Mouse (Mus musculus): Measurements from ENCODE around the gene Rarb. TPM values are rescaled to one million over a fixed set of nuclear protein-coding genes. Genes with fewer than 3 reads are reported as not detected.
A peak's percentile ranks its signal among the peaks of the same experiment; 100 is the strongest.

Rarb gene
- polyA plus RNA-seq, 1 experiment from 2014 or later: 2.4 TPM

GRCm38 (mm10) chr14:16573475-16574171 is 245.3 kb downstream of the Rarb start:
- H3K27ac ChIP-seq (replicated peaks): no peak overlapping the region; the same call in 1 of the 2 replicates
- H3K36me3 ChIP-seq (replicated peaks): no peaks in the 10 kb centered on the region
- H3K4me2 ChIP-seq: peak overlapping the region; percentile 59
- WGBS (ENCODE audit: insufficient replicate concordance): 43% methylated on average over 6 of the region's 6 CpGs
- H3K4me3 ChIP-seq (replicated peaks): peak overlapping the region; percentile 54
- no peak overlapping the region for H3K9ac ChIP-seq
- H3K4me1 ChIP-seq (replicated peaks): peaks cover 6% of the 10 kb centered on the region; the same call in 1 of the 2 replicates
- no peaks in the 10 kb centered on the region for H3K9me3 ChIP-seq (replicated peaks)
- ATAC-seq (ENCODE audit: insufficient read depth): no peak
- H3K27me3 ChIP-seq: peaks cover 24% of the 10 kb centered on the region

DNA sequence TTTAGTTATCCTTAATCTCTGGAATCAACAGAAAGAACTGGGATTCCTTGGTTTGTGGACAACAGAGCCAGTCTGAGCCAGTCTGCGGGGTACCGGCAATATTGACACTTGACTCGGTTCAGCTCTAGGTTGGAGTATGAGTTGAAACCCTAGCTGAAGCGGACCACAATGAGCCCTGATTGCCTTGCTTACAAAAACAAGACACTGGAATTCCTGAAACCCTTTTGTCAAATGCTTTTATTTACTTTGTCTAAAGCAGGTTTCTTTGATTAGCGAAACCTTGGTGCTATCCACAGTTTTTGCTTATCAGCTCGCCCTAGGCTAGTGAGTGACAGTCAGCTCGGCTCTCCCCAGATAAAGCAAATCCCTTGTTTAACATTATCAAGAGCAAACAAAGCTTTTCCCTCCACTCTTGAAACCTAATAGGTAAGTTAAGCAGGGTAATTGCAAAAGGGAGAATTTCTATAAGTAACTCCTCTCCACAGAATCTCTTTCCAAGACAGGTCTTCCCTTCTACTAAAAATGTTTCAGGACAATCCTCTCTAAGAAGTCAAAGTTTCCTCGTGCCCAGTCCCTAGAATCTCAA is 246.1 kb downstream of the Rarb start:
- Histone ChIP-seq H3K27ac (replicated peaks) (no peak overlapping the region), H3K4me3 (replicated peaks) (peak overlapping the region; percentile 21), H3K9ac (no peak overlapping the region), H3K4me1 (replicated peaks) (peaks cover 6% of the 10 kb centered on the region; the same call in 1 of the 2 replicates), H3K36me3 (replicated peaks) (no peaks in the 10 kb centered on the region), H3K4me2 (peak overlapping the region; percentile 59), H3K27me3 (peaks cover 24% of the 10 kb centered on the region), H3K9me3 (replicated peaks) (no peaks in the 10 kb centered on the region)
- ATAC-seq (ENCODE audit: insufficient read depth): no peak
- WGBS (ENCODE audit: insufficient replicate concordance): 31% methylated on average over 8 of the region's 8 CpGs

- H3K4me3 ChIP-seq (replicated peaks): no peak overlapping the region
- peaks cover 6% of the 10 kb centered on the region; the same call in 1 of the 2 replicates for H3K4me1 ChIP-seq (replicated peaks)
- no peak overlapping the region for H3K27ac ChIP-seq (replicated peaks)
- H3K36me3 ChIP-seq (replicated peaks): no peaks in the 10 kb centered on the region
- H3K9me3 ChIP-seq (replicated peaks): no peaks in the 10 kb centered on the region
- peaks cover 11% of the 10 kb centered on the region for H3K27me3 ChIP-seq
- WGBS (ENCODE audit: insufficient replicate concordance): 15% methylated on average over 7 of the region's 7 CpGs
- no peak for ATAC-seq (ENCODE audit: insufficient read depth)
- no peak overlapping the region for H3K4me2 ChIP-seq
- no peak overlapping the region for H3K9ac ChIP-seq
Measured at GRCm38 (mm10) chr14:16569506-16570001, 249.4 kb downstream of the Rarb start.

- ATAC-seq (ENCODE audit: insufficient read depth): no peak
- no peaks in the 10 kb centered on the region for H3K36me3 ChIP-seq (replicated peaks)
- 27% methylated on average over 1 of the region's 1 CpGs for WGBS (ENCODE audit: insufficient replicate concordance)
- no peak overlapping the region for H3K27ac ChIP-seq (replicated peaks)
- H3K4me3 ChIP-seq (replicated peaks): no peak overlapping the region
- no peak overlapping the region for H3K4me2 ChIP-seq
- no peak overlapping the region for H3K9ac ChIP-seq
- H3K27me3 ChIP-seq: no peaks in the 10 kb centered on the region
- no peaks in the 10 kb centered on the region for H3K9me3 ChIP-seq (replicated peaks)
- peaks cover 6% of the 10 kb centered on the region; the same call in 1 of the 2 replicates for H3K4me1 ChIP-seq (replicated peaks)
Measured at GRCm38 (mm10) chr14:16566920-16567319, 252.0 kb downstream of the Rarb start.

- no peaks in the 10 kb centered on the region for H3K36me3 ChIP-seq (replicated peaks)
- no peak for ATAC-seq (ENCODE audit: insufficient read depth)
- H3K9me3 ChIP-seq (replicated peaks): no peaks in the 10 kb centered on the region
- H3K4me3 ChIP-seq (replicated peaks): no peak overlapping the region
- H3K4me2 ChIP-seq: no peak overlapping the region
- no peak overlapping the region for H3K27ac ChIP-seq (replicated peaks)
- 18% methylated on average over 2 of the region's 2 CpGs for WGBS (ENCODE audit: insufficient replicate concordance)
- no peaks in the 10 kb centered on the region for H3K4me1 ChIP-seq (replicated peaks)
- no peaks in the 10 kb centered on the region for H3K27me3 ChIP-seq
- no peak overlapping the region for H3K9ac ChIP-seq
Measured at GRCm38 (mm10) chr14:16563912-16564311, 255.0 kb downstream of the Rarb start.

DNA sequence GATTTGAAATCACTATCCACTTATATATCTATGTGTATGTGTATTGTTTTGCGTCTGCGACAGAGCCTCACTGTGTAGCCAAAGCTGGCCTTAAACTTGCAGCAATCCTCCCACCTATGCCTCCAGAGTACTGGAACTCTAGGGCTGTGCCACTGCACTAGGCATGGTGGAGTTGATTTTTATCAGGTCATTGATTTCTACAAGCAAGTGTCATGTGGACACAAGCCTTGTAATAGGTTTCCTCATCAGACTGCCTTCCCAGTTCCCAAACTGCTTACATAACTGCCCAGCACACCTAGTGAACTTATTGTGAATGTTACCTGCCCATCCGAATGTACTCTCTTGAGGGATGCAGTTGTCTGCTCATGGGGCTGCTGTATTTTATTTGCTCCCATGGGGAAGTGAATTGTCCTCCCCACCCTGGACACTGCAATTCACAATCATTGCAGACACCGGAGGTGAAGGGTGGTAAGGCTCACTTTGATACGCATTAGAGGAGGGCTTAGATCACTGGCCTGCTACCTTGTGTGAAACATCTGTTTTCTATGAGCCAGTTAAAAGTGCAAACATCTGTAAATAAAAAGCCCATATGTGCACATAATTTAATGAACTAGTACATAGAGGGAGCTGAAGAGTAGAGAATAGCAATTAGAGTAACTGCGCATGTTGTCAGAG is 257.3 kb downstream of the Rarb start:
- WGBS (ENCODE audit: insufficient replicate concordance): 73% methylated on average over 6 of the region's 6 CpGs
- no peaks in the 10 kb centered on the region for H3K9me3 ChIP-seq (replicated peaks)
- H3K27ac ChIP-seq (replicated peaks): no peak overlapping the region
- no peak overlapping the region for H3K4me2 ChIP-seq
- no peak for ATAC-seq (ENCODE audit: insufficient read depth)
- no peaks in the 10 kb centered on the region for H3K36me3 ChIP-seq (replicated peaks)
- no peak overlapping the region for H3K9ac ChIP-seq
- H3K4me3 ChIP-seq (replicated peaks): no peak overlapping the region
- H3K27me3 ChIP-seq: no peaks in the 10 kb centered on the region
- no peaks in the 10 kb centered on the region for H3K4me1 ChIP-seq (replicated peaks)

DNA sequence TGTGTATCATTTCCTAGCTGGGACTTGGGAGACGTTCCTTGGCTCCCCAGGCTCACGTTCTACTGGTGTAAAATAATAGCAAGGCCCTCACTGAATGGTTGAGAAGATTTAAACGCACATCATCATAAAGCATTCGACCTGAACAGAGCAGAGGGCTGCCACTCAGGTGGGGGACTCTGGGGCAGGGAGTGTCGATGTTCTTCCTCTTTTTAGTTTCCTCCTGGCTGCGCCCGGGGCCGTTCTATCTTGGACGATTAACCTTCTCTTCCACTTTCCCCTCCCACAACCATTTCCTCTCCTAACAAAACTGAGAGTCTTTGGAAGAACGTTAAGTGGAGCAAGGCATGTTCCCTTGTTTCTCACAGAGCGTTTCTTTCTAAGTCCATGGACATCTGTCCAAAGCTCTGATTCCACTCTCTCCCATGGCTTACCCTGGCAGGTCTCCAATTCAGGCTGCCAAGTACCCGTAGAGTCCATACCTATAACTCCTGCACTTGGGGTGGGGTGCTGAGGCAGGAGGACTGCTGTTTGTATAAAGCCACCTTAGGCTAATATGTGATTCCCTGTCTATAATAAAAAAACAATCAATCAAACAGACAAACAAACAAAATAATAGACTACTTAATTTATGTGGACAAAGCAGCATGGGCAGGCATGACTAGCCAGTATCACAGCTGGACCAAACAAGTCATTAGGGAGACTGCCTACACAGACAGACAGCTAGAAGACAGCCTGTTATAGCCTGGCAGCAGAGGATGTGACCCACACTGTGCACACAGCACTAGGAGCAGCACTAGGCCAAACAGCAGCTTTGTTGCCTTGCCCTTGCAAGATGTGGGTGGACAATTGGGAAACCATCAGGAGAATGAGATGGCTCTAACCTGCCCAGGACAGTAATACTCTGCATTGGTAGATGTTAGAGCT is 259.4 kb downstream of the Rarb start:
- H3K4me1 ChIP-seq (replicated peaks): no peaks in the 10 kb centered on the region; the same call in 1 of the 2 replicates
- no peaks in the 10 kb centered on the region for H3K27me3 ChIP-seq
- no peak overlapping the region for H3K9ac ChIP-seq
- no peaks in the 10 kb centered on the region for H3K9me3 ChIP-seq (replicated peaks)
- H3K4me2 ChIP-seq: no peak overlapping the region
- no peak for ATAC-seq (ENCODE audit: insufficient read depth)
- no peak overlapping the region for H3K27ac ChIP-seq (replicated peaks)
- H3K36me3 ChIP-seq (replicated peaks): no peaks in the 10 kb centered on the region
- no peak overlapping the region for H3K4me3 ChIP-seq (replicated peaks)
- 16% methylated on average over 12 of the region's 12 CpGs for WGBS (ENCODE audit: insufficient replicate concordance)

DNA sequence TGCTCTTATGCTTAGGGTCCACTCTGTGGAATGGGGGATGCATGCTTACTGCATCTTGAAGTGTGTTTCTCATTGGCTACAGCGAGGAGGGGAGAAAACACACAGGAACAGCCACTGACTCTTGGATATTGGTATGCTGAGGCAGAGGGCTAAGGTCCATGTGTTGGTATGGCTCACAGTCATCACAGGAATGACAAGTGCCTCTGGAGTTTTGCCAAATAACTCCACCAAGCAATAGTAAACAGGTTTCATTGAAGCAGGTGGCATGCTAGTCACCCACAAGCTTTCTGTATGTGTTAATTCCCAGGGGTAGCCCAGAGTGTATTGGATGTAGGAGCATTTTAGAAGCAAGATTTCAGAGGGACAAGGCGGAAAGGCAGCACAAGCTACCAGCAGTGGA is 260.9 kb downstream of the Rarb start:
- no peak overlapping the region for H3K27ac ChIP-seq (replicated peaks)
- H3K27me3 ChIP-seq: no peaks in the 10 kb centered on the region
- ATAC-seq (ENCODE audit: insufficient read depth): no peak
- H3K4me3 ChIP-seq (replicated peaks): no peak overlapping the region
- no peak overlapping the region for H3K4me2 ChIP-seq
- no peaks in the 10 kb centered on the region for H3K9me3 ChIP-seq (replicated peaks)
- H3K4me1 ChIP-seq (replicated peaks): no peaks in the 10 kb centered on the region; the same call in 1 of the 2 replicates
- H3K36me3 ChIP-seq (replicated peaks): no peaks in the 10 kb centered on the region
- H3K9ac ChIP-seq: no peak overlapping the region
- WGBS (ENCODE audit: insufficient replicate concordance): 49% methylated on average over 2 of the region's 2 CpGs

DNA sequence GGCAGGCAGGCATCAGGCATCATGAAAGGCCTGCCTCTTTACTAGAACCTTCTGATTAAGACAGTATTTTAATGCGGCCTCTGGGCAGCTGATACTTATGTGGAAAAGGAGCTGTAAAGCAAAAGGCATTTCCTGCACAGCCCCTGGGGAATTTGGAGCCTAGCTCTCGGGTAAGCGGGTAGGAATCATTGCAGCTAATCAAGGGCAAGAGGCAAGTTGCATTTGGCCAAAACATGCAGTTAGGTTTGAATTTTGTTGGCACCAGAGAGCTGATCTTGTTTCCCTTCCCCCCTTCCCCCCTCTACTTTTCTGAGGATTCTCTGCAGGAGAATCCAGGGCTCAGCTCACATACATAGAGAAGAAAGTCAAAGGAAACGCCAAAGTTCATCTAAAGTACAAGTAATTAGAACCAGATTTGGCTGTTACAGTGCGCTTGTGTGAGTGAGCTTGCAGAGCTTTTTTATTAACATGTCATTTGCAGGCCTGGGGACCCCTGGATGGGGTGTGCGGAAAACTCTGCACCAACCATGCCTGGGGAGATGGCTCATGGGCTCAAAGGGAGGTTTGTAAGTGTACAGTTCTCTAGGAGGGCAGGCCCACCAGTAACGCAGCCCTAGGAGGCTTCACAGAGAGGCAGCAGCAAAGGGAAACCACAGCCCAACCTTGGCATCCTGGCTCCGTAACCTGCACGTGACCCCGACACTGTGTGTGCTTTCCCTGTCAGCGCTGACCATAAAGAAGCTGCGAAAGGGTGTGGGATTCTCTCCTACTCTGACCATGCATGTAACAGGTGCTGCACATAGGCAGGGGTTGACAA is 264.1 kb downstream of the Rarb start:
- Histone ChIP-seq H3K9me3 (replicated peaks) (no peaks in the 10 kb centered on the region), H3K27me3 (no peaks in the 10 kb centered on the region), H3K36me3 (replicated peaks) (no peaks in the 10 kb centered on the region), H3K4me3 (replicated peaks) (no peak overlapping the region), H3K27ac (replicated peaks) (no peak overlapping the region), H3K4me2 (no peak overlapping the region), H3K9ac (no peak overlapping the region), H3K4me1 (replicated peaks) (no peaks in the 10 kb centered on the region; the same call in 1 of the 2 replicates)
- no peak for ATAC-seq (ENCODE audit: insufficient read depth)
- 29% methylated on average over 12 of the region's 12 CpGs for WGBS (ENCODE audit: insufficient replicate concordance)

DNA sequence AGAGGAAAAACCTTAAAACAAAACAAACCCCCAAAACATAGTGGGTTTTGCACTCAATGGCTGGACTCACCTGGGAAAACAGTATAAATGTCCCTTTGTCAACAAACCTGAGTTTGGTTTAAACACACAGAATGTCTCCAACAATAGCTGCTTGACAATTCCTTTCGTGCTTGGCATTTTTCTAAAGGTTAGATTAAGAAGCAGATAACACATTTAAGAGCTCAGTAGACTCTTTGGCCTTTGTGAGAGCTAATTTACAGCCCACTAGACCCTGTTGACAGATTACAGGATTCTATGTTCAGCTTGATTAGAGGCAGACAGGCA is 264.7 kb downstream of the Rarb start:
- no peak overlapping the region for H3K9ac ChIP-seq
- no peak for ATAC-seq (ENCODE audit: insufficient read depth)
- no peak overlapping the region for H3K4me2 ChIP-seq
- H3K36me3 ChIP-seq (replicated peaks): no peaks in the 10 kb centered on the region
- no peaks in the 10 kb centered on the region; the same call in 1 of the 2 replicates for H3K4me1 ChIP-seq (replicated peaks)
- H3K27ac ChIP-seq (replicated peaks): no peak overlapping the region
- H3K4me3 ChIP-seq (replicated peaks): no peak overlapping the region
- 40% methylated on average over 1 of the region's 1 CpGs for WGBS (ENCODE audit: insufficient replicate concordance)
- H3K27me3 ChIP-seq: no peaks in the 10 kb centered on the region
- no peaks in the 10 kb centered on the region for H3K9me3 ChIP-seq (replicated peaks)
